Mouse (Mus musculus): Measurements from ENCODE around the gene E4f1. TPM values are rescaled to one million over a fixed set of nuclear protein-coding genes. Genes with fewer than 3 reads are reported as not detected.

The E4f1 gene
- polyA plus RNA-seq, 1 experiment from 2014 or later, result 23.9 TPM

DNA sequence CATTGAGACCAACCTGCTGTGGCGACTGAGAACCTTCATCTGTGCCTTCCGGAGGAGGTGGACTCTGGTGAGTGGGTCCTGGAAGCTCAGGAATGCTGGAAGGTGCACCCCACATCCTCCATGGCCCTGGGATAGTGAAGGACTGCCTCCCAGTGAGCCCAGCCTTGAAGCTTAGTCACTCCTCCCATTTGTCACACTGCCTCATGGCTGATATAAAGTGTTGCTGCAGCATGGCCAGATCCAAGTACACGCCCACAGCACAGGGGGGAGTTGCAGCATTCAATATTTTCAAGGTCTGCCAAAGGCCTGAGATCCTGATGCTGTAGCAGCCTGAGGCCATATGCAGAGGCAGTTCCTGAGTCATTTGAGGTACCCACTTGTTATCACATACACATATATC lies 67.7 kb downstream of the E4f1 start:
- Histone ChIP-seq H3K9ac (ENCODE audit: low read length) (no peak overlapping the region), H3K36me3 (ENCODE audit: control insufficient read depth, insufficient read depth, low read length) (peaks cover under 1% of the 10 kb centered on the region; the same call in 1 of the 2 replicates), H3K27ac (replicated peaks; ENCODE audit: low read depth, low read length) (no peak overlapping the region), H3K4me3 (ENCODE audit: low read depth, low read length) (no peak overlapping the region), H3K4me1 (ENCODE audit: control insufficient read depth, insufficient read depth, low read length) (no peaks in the 10 kb centered on the region), H3K9me3 (ENCODE audit: control insufficient read depth, low read length) (no peaks in the 10 kb centered on the region), H3K27me3 (ENCODE audit: control insufficient read depth, insufficient read depth, low read length) (no peaks in the 10 kb centered on the region), H3K4me2 (ENCODE audit: low read depth, severe bottlenecking) (no peak overlapping the region)
- ATAC-seq (ENCODE audit: insufficient number of reproducible peaks, low FRiP score, low TSS enrichment, low read depth) (no peak), DNase-seq (ENCODE audit: low spot score) (no peak)
- WGBS, result 78% methylated on average over 3 of the region's 3 CpGs

DNA sequence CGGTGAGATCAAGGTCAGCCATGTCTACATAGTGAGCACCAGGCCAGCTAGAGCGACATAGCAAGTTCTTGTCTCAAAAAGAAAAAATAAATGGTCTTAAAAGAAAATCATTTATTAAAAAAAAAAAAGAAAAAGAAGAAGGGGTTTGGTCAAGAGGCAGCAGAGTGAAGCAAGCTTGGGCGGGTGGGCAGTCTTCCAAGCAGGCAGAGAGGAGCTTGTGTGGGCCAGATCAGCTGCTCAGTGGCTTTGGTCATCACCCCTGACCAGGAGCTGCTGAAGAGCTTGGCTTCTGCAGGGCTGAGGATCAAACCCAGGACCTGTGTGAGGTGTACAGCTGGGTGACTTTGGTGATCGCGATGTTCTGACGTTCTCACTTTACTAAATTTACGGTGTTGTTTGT lies 75.7 kb downstream of the E4f1 start:
- 84% methylated on average over 7 of the region's 7 CpGs for WGBS
- no peaks in the 10 kb centered on the region for H3K9me3 ChIP-seq (ENCODE audit: control insufficient read depth, low read length)
- DNase-seq (ENCODE audit: low spot score) (no peak), ATAC-seq (ENCODE audit: insufficient number of reproducible peaks, low FRiP score, low TSS enrichment, low read depth) (no peak)
- H3K36me3 ChIP-seq (ENCODE audit: control insufficient read depth, insufficient read depth, low read length), result peaks cover 2% of the 10 kb centered on the region; the same call in 1 of the 2 replicates
- no peak overlapping the region for H3K4me3 ChIP-seq (ENCODE audit: low read depth, low read length)
- no peak overlapping the region for H3K27ac ChIP-seq (replicated peaks; ENCODE audit: low read depth, low read length)
- H3K4me2 ChIP-seq (ENCODE audit: low read depth, severe bottlenecking), result no peak overlapping the region
- H3K4me1 ChIP-seq (ENCODE audit: control insufficient read depth, insufficient read depth, low read length), result no peaks in the 10 kb centered on the region
- H3K27me3 ChIP-seq (ENCODE audit: control insufficient read depth, insufficient read depth, low read length), result no peaks in the 10 kb centered on the region
- H3K9ac ChIP-seq (ENCODE audit: low read length), result no peak overlapping the region

Other genes starting within 250 kb of the E4f1 start
- 21.9 and 23.4 TPM in 2 replicates for gene Tedc2, start 249.5 kb downstream of the E4f1 start, polyA plus RNA-seq (2014; fragmentation: Nextera tagmentation; extraction: Ambion mirVana)
- gene Ccnf, start 218.8 kb downstream of the E4f1 start, polyA plus RNA-seq (2014; fragmentation: Nextera tagmentation; extraction: Ambion mirVana), result 103 and 108 TPM in 2 replicates
- gene Abca17, start 119.2 kb downstream of the E4f1 start, polyA plus RNA-seq (2014; fragmentation: Nextera tagmentation; extraction: Ambion mirVana), result not detected in 2 replicates
- 3.0 and 4.0 TPM in 2 replicates for gene Abca3, start 118.4 kb downstream of the E4f1 start, polyA plus RNA-seq (2014; fragmentation: Nextera tagmentation; extraction: Ambion mirVana)
- 409 and 410 TPM in 2 replicates for gene Rnps1, start 55.7 kb downstream of the E4f1 start, polyA plus RNA-seq (2014; fragmentation: Nextera tagmentation; extraction: Ambion mirVana)
- gene Eci1, start 43.7 kb downstream of the E4f1 start, polyA plus RNA-seq (2014; fragmentation: Nextera tagmentation; extraction: Ambion mirVana), result 90.0 and 91.7 TPM in 2 replicates
- 1.7 and 2.4 TPM in 2 replicates for gene Dnase1l2, start 27.2 kb downstream of the E4f1 start, polyA plus RNA-seq (2014; fragmentation: Nextera tagmentation; extraction: Ambion mirVana)
- gene Pgp, start 79 bp upstream of the E4f1 start, polyA plus RNA-seq (2014; fragmentation: Nextera tagmentation; extraction: Ambion mirVana), result 64.1 and 67.3 TPM in 2 replicates
- 0.21 and 0.51 TPM in 2 replicates for gene Bricd5, start 3.6 kb upstream of the E4f1 start, polyA plus RNA-seq (2014; fragmentation: Nextera tagmentation; extraction: Ambion mirVana)
- gene Mlst8, start 8.8 kb upstream of the E4f1 start, polyA plus RNA-seq (2014; fragmentation: Nextera tagmentation; extraction: Ambion mirVana), result 30.3 and 36.2 TPM in 2 replicates
- gene Caskin1, start 18.3 kb upstream of the E4f1 start, polyA plus RNA-seq (2014; fragmentation: Nextera tagmentation; extraction: Ambion mirVana), result 2.3 and 2.5 TPM in 2 replicates
- 89.3 and 102 TPM in 2 replicates for gene Traf7, start 57.6 kb upstream of the E4f1 start, polyA plus RNA-seq (2014; fragmentation: Nextera tagmentation; extraction: Ambion mirVana)
- 1.8 and 3.1 TPM in 2 replicates for gene Rab26, start 63.9 kb upstream of the E4f1 start, polyA plus RNA-seq (2014; fragmentation: Nextera tagmentation; extraction: Ambion mirVana)
- gene Pkd1, start 79.5 kb upstream of the E4f1 start, polyA plus RNA-seq (2014; fragmentation: Nextera tagmentation; extraction: Ambion mirVana), result 20.8 and 22.5 TPM in 2 replicates
- gene Tsc2, start 162.3 kb upstream of the E4f1 start, polyA plus RNA-seq (2014; fragmentation: Nextera tagmentation; extraction: Ambion mirVana), result 62.7 and 66.8 TPM in 2 replicates
- 19.5 and 23.2 TPM in 2 replicates for gene Nthl1, start 162.4 kb upstream of the E4f1 start, polyA plus RNA-seq (2014; fragmentation: Nextera tagmentation; extraction: Ambion mirVana)
- gene Slc9a3r2, start 180.0 kb upstream of the E4f1 start, polyA plus RNA-seq (2014; fragmentation: Nextera tagmentation; extraction: Ambion mirVana), result 59.3 and 60.4 TPM in 2 replicates
- 0.31 and 0.54 TPM in 2 replicates for gene Npw, start 188.1 kb upstream of the E4f1 start, polyA plus RNA-seq (2014; fragmentation: Nextera tagmentation; extraction: Ambion mirVana)
- 36.3 and 42.0 TPM in 2 replicates for gene Zfp598, start 199.4 kb upstream of the E4f1 start, polyA plus RNA-seq (2014; fragmentation: Nextera tagmentation; extraction: Ambion mirVana)
- gene Syngr3, start 219.6 kb upstream of the E4f1 start, polyA plus RNA-seq (2014; fragmentation: Nextera tagmentation; extraction: Ambion mirVana), result 6.6 and 6.9 TPM in 2 replicates
- gene Gfer, start 225.8 kb upstream of the E4f1 start, polyA plus RNA-seq (2014; fragmentation: Nextera tagmentation; extraction: Ambion mirVana), result 53.0 and 63.3 TPM in 2 replicates
- 1.5 and 1.7 TPM in 2 replicates for gene Noxo1, start 225.9 kb upstream of the E4f1 start, polyA plus RNA-seq (2014; fragmentation: Nextera tagmentation; extraction: Ambion mirVana)
- gene Tbl3, start 237.3 kb upstream of the E4f1 start, polyA plus RNA-seq (2014; fragmentation: Nextera tagmentation; extraction: Ambion mirVana), result 120 and 121 TPM in 2 replicates
- gene Rnf151, start 247.8 kb upstream of the E4f1 start, polyA plus RNA-seq (2014; fragmentation: Nextera tagmentation; extraction: Ambion mirVana), result 0.16 TPM in 1 of 2 replicates, not detected in the other
- gene Rps2, start 247.8 kb upstream of the E4f1 start, polyA plus RNA-seq (2014; fragmentation: Nextera tagmentation; extraction: Ambion mirVana), result 1,548 and 1,633 TPM in 2 replicates

Data from limb, embryonic 11.5 days (tissue).